Mouse (Mus musculus) neural tube, embryonic 11.5 days (tissue): ENCODE results near the gene Slc45a1. TPM values are rescaled to one million over a fixed set of nuclear protein-coding genes. Genes with fewer than 3 reads are reported as not detected.

ENCODE experiments used
- ATAC-seq: fragments of 200-750 bp; cut with Nextera tagmentation; 2 replicates; pipeline ENCODE4 v1.8.0; 2017; ENCODE audit warnings: moderate number of reproducible peaks, mild to moderate bottlenecking, moderate TSS enrichment, moderate library complexity; ENCODE audit not compliant: insufficient read depth, low FRiP score, low TSS enrichment
- DNase-seq: peaks from one replicate; pipeline ENCODE4 v3.0.0-alpha.2; 2015; ENCODE audit warnings: low spot score
- H3K27ac ChIP-seq: fragments of 300-500 bp; sonication (generic); 2 replicates; pipeline ENCODE4 v1.5.1; 2014; ENCODE audit warnings: low read depth, mild to moderate bottlenecking, low read length
- H3K27me3 ChIP-seq: fragments of 300-500 bp; sonication (generic); 2 replicates; pipeline ENCODE4 v1.6.1; 2014; ENCODE audit warnings: mild to moderate bottlenecking, low read length, mixed read lengths; ENCODE audit not compliant: control insufficient read depth, insufficient read depth
- H3K36me3 ChIP-seq: fragments of 300-500 bp; sonication (generic); 2 replicates; pipeline ENCODE4 v1.6.1; 2014; ENCODE audit warnings: mild to moderate bottlenecking, low read length, moderate library complexity, mixed read lengths; ENCODE audit not compliant: control insufficient read depth, insufficient read depth
- H3K4me1 ChIP-seq: fragments of 300-500 bp; sonication (generic); 2 replicates; pipeline ENCODE4 v1.6.1; 2014; ENCODE audit warnings: low read length, mixed read lengths; ENCODE audit not compliant: control insufficient read depth, insufficient read depth
- H3K4me2 ChIP-seq: fragments of 300-500 bp; sonication (generic); 2 replicates; pipeline ENCODE4 v1.6.1; 2014; ENCODE audit warnings: low read depth, mild to moderate bottlenecking, moderate library complexity
- H3K4me3 ChIP-seq: fragments of 300-500 bp; sonication (generic); 2 replicates; pipeline ENCODE4 v1.5.1; 2014; ENCODE audit warnings: low read depth, low read length
- H3K9ac ChIP-seq: fragments of 300-500 bp; sonication (generic); 2 replicates; pipeline ENCODE4 v1.6.1; 2014; ENCODE audit warnings: mild to moderate bottlenecking, low read length
- H3K9me3 ChIP-seq: fragments of 300-500 bp; sonication (generic); 2 replicates; pipeline ENCODE4 v1.6.1; 2016; ENCODE audit warnings: low read length; ENCODE audit not compliant: control insufficient read depth
- WGBS: fragments of 180-500 bp; shearing (Covaris S2); extraction: QIAGEN DNeasy Blood & Tissue Kit; methylation state at CpG from one replicate; pipeline ENCODE4 v1.1.7; 2014; 5-methylcytosine and 5-hydroxymethylcytosine counted together
- polyA plus RNA-seq: library from polyadenylated mRNA; unstranded; fragments of >200 nt; fragmentation: Nextera tagmentation; extraction: Ambion mirVana; gene quantifications from 2 replicates; pipeline ENCODE4 v1.2.1, GENCODE M21; 2014

The Slc45a1 gene
- polyA plus RNA-seq, 1 experiment from 2014 or later, result 8.8 TPM

GRCm38 (mm10) chr4:150593473-150594217 is 58.3 kb downstream of the Slc45a1 start:
- Histone ChIP-seq H3K9ac (no peak overlapping the region), H3K4me1 (0 out of 2 replicates have a peak, but pooled peaks cover 4% of the 10 kb centered on the region), H3K27me3 (no peaks in the 10 kb centered on the region), H3K27ac (no peak overlapping the region), H3K4me3 (no peak overlapping the region), H3K36me3 (no peaks in the 10 kb centered on the region), H3K4me2 (no peak overlapping the region), H3K9me3 (no peaks in the 10 kb centered on the region)
- no peak for DNase-seq
- no peak for ATAC-seq
- WGBS, result 81% methylated on average over 4 of the region's 4 CpGs

GRCm38 (mm10) chr4:150592087-150592486 is 59.9 kb downstream of the Slc45a1 start:
- no peaks in the 10 kb centered on the region for H3K27me3 ChIP-seq
- H3K4me3 ChIP-seq, result no peak overlapping the region
- H3K4me2 ChIP-seq, result no peak overlapping the region
- DNase-seq, result no peak
- 0 out of 2 replicates have a peak, but pooled peaks cover 4% of the 10 kb centered on the region for H3K4me1 ChIP-seq
- H3K36me3 ChIP-seq, result no peaks in the 10 kb centered on the region
- H3K9me3 ChIP-seq, result no peaks in the 10 kb centered on the region
- no peak overlapping the region for H3K9ac ChIP-seq
- H3K27ac ChIP-seq, result no peak overlapping the region
- 82% methylated on average over 6 of the region's 6 CpGs for WGBS
- no peak for ATAC-seq

- Histone ChIP-seq H3K9me3 (no peaks in the 10 kb centered on the region), H3K36me3 (no peaks in the 10 kb centered on the region), H3K27ac (no peak overlapping the region), H3K4me3 (no peak overlapping the region), H3K4me1 (0 out of 2 replicates have a peak, but pooled peaks cover 4% of the 10 kb centered on the region), H3K9ac (no peak overlapping the region), H3K27me3 (no peaks in the 10 kb centered on the region), H3K4me2 (no peak overlapping the region)
- WGBS, result 67% methylated on average over 4 of the region's 4 CpGs
- DNase-seq, result no peak
- ATAC-seq, result no peak
Measured at GRCm38 (mm10) chr4:150591602-150592001, 60.4 kb downstream of the Slc45a1 start.

- no peaks in the 10 kb centered on the region for H3K36me3 ChIP-seq
- no peak overlapping the region for H3K9ac ChIP-seq
- 0 out of 2 replicates have a peak, but pooled peaks cover 4% of the 10 kb centered on the region for H3K4me1 ChIP-seq
- H3K27ac ChIP-seq, result no peak overlapping the region
- WGBS, result 38% methylated on average over 3 of the region's 3 CpGs
- H3K4me3 ChIP-seq, result no peak overlapping the region
- no peaks in the 10 kb centered on the region for H3K9me3 ChIP-seq
- H3K27me3 ChIP-seq, result no peaks in the 10 kb centered on the region
- ATAC-seq, result no peak
- H3K4me2 ChIP-seq, result no peak overlapping the region
- no peak for DNase-seq
Measured at GRCm38 (mm10) chr4:150590621-150591282, 61.2 kb downstream of the Slc45a1 start.

GRCm38 (mm10) chr4:150588300-150588621 is 63.7 kb downstream of the Slc45a1 start:
- Histone ChIP-seq H3K4me1 (peaks cover 5% of the 10 kb centered on the region; the same call in 1 of the 2 replicates), H3K4me2 (no peak overlapping the region), H3K36me3 (no peaks in the 10 kb centered on the region), H3K4me3 (no peak overlapping the region), H3K9ac (no peak overlapping the region), H3K9me3 (no peaks in the 10 kb centered on the region), H3K27ac (no peak overlapping the region), H3K27me3 (no peaks in the 10 kb centered on the region)
- 92% methylated on average over 2 of the region's 2 CpGs for WGBS
- DNase-seq (no peak), ATAC-seq (no peak)

- Histone ChIP-seq H3K4me2 (no peak overlapping the region), H3K4me1 (peaks cover 10% of the 10 kb centered on the region), H3K9me3 (no peaks in the 10 kb centered on the region), H3K36me3 (no peaks in the 10 kb centered on the region), H3K9ac (no peak overlapping the region), H3K4me3 (no peak overlapping the region), H3K27me3 (no peaks in the 10 kb centered on the region), H3K27ac (no peak overlapping the region)
- ATAC-seq (no peak), DNase-seq (no peak)
- whole genome bisulfite sequencing, result 90% methylated on average over 8 of the region's 8 CpGs
Measured at GRCm38 (mm10) chr4:150587597-150588299, 64.2 kb downstream of the Slc45a1 start.

- no peaks in the 10 kb centered on the region for H3K36me3 ChIP-seq
- DNase-seq, result no peak
Measured at GRCm38 (mm10) chr4:150586275-150586674, 65.7 kb downstream of the Slc45a1 start.

GRCm38 (mm10) chr4:150585800-150586199 is 66.2 kb downstream of the Slc45a1 start:
- WGBS, result 93% methylated on average over 2 of the region's 2 CpGs
- H3K4me1 ChIP-seq, result peaks cover 10% of the 10 kb centered on the region
- H3K27me3 ChIP-seq, result no peaks in the 10 kb centered on the region
- ATAC-seq, result no peak
- H3K9me3 ChIP-seq, result no peaks in the 10 kb centered on the region
- no peaks in the 10 kb centered on the region for H3K36me3 ChIP-seq
- no peak overlapping the region for H3K9ac ChIP-seq
- no peak overlapping the region for H3K4me2 ChIP-seq
- no peak for DNase-seq
- H3K27ac ChIP-seq, result no peak overlapping the region
- no peak overlapping the region for H3K4me3 ChIP-seq

More at GRCm38 (mm10) chr4:150586275-150586674, 65.7 kb downstream of the Slc45a1 start:
- H3K27me3 ChIP-seq, result no peaks in the 10 kb centered on the region
- H3K27ac ChIP-seq, result no peak overlapping the region
- no peak overlapping the region for H3K9ac ChIP-seq
- no peak for ATAC-seq
- H3K4me1 ChIP-seq, result peaks cover 10% of the 10 kb centered on the region
- 91% methylated on average over 5 of the region's 5 CpGs for WGBS
- H3K9me3 ChIP-seq, result no peaks in the 10 kb centered on the region
- H3K4me3 ChIP-seq, result no peak overlapping the region
- no peak overlapping the region for H3K4me2 ChIP-seq
